Mouse (Mus musculus): Measurements from ENCODE around the gene Hdac9.

- no peak for TF ChIP-seq CTCF (IDR thresholded peaks at IDR 0.05; ENCODE audit: borderline replicate concordance, extremely low read depth, insufficient read depth, insufficient read length)
- no peak for TF ChIP-seq POLR2A (IDR thresholded peaks at IDR 0.05; ENCODE audit: borderline replicate concordance, extremely low read depth, insufficient read depth, insufficient read length, poor library complexity, severe bottlenecking)
Measured at GRCm38 (mm10) chr12:34498331-34498730, 418.6 kb downstream of the Hdac9 start.

All from brain, embryonic 14.5 days (tissue).